Mouse (Mus musculus): Measurements from ENCODE around the gene Dhrs1.

Gene Dhrs1

DNA sequence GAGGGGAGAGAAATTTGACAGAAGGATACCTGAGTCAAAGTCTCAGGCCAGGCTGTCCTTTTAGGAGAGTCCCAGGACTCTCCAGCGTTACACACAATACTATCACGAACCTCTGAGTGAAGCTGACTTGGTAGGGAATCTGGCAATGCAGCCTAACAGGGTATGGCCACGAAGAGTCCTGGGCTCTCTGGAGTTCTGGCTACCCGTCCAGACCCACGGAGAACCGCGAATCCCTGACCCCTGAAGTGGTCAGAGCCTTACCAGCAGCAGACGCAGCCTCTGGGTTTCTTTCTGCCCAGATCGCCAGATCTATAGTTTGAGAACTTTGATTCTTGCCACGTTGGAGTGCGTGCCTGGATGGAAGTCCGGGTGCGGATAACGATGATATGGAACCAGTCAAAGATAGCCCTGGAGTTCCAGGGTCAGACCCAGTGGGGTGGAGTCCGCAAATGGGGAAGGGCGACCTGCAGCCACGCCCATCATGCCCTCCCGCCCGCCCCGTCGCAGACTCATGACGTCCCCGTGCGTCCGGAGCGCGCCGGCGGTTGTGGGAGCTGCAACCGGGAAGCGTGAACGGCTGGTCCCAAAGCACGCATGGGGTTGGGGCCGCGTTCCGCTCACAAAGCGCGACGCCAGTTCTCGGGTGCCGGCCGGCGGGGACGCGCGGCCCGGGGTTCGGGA lies at the start of gene Dhrs1, which contains the start of gene Nop9:
TSS of gene Dhrs1 (minus strand) at position 511 of the 681 bp plus-strand sequence.
TSS of gene Nop9 (plus strand) at position 514 of the 681 bp plus-strand sequence.
- peak; percentile 83 to 89 for DNase-seq (ENCODE audit: low spot score in 2 of 2)

GRCm38 (mm10) chr14:55793946-55794345 lies 48.5 kb upstream of the Dhrs1 start:
- peak in 1 of 2 experiments; percentile 0 for DNase-seq (ENCODE audit: low spot score in 2 of 2)

DNA sequence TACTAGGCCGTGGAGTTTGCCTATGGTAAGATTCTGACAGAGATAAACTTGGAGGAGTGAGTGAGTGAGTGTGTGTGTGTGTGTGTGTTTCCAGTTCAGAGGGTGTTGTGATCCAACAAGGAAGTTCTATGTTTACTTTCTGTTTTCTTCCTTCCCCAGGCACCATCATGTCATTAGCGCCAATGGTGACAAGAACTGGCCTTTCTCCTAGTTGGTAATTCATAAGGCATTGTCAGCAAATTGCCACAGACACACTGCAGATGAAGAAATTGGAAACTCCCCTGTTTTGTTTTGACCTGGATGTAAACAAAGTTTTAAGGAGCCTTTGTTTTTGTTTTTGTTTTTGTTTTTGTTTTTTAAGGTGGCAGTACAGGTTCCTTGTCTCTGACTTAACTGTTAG lies 48.0 kb upstream of the Dhrs1 start:
- no peak for DNase-seq (ENCODE audit: low spot score in 2 of 2)

- DNase-seq (ENCODE audit: low spot score in 2 of 2) = peak; percentile 34 to 64
These were observed 43.0 kb upstream of the Dhrs1 start, which contains the start of gene Ripk3 for GRCm38 (mm10) chr14:55788256-55789050. Gene Ripk3 (minus strand): TSS chr14:55788865.

- DNase-seq (ENCODE audit: low spot score in 2 of 2) = peak in 1 of 2 experiments; percentile 0
These were observed 42.2 kb upstream of the Dhrs1 start for GRCm38 (mm10) chr14:55787731-55788130.

- DNase-seq (ENCODE audit: low spot score in 2 of 2) = peak; percentile 0
These were observed 39.7 kb upstream of the Dhrs1 start for GRCm38 (mm10) chr14:55785195-55785594.

DNA sequence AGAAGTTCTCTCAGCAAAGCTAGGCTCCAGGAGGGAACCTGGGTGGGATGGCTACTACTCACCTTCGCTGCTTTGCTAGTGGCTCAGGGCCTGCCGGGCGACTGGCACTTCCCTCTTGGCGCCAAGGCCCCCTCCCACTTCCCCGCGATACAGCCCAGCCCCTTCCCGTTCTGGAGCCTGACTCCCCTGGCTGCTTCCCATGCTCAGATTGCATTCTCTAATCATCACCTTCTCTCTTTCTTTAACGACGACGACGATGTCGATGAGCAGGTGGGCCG lies 38.4 kb upstream of the Dhrs1 start, which contains the start of gene Adcy4:
TSS of gene Adcy4 (minus strand) at position 138 of the 278 bp plus-strand sequence.
- peak in 1 of 2 experiments; percentile 2 for DNase-seq (ENCODE audit: low spot score in 2 of 2)

GRCm38 (mm10) chr14:55783171-55783957 lies 37.9 kb upstream of the Dhrs1 start:
- peak; percentile 2 to 7 for DNase-seq (ENCODE audit: low spot score in 2 of 2)

DNA sequence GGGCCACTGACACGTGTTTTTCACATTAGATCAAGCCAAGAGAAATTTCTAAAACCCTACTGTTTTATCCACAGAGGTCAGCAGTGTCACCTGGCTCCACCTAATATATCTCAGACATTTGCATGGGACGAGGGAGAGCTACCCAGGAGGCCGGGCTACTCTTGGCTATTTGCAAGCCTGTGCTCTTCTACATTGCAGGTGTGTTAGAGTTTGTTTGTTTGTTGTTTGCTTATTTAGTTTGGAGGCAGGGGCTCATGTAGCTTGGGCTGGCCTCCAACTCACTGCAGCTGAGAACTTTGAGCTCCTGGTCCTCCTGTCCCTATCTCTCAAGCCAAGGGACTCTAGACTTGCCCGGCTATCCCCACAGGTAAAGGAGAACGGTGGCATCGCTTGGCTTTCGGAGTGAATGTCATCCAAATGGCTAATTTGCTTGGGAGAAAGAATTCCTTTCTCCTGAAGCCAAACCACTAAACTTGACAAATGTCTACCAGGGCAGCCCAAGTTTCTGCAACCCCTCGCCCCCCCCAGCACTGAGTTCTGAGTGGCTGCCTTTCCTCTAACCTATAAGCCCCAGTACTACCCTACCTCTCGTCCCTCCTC lies 37.0 kb upstream of the Dhrs1 start:
- DNase-seq (ENCODE audit: low spot score in 2 of 2) = peak in 1 of 2 experiments; percentile 1

- DNase-seq (ENCODE audit: low spot score in 2 of 2) = peak in 1 of 2 experiments; percentile 64
These were observed 35.8 kb upstream of the Dhrs1 start for GRCm38 (mm10) chr14:55781310-55781709.

DNA sequence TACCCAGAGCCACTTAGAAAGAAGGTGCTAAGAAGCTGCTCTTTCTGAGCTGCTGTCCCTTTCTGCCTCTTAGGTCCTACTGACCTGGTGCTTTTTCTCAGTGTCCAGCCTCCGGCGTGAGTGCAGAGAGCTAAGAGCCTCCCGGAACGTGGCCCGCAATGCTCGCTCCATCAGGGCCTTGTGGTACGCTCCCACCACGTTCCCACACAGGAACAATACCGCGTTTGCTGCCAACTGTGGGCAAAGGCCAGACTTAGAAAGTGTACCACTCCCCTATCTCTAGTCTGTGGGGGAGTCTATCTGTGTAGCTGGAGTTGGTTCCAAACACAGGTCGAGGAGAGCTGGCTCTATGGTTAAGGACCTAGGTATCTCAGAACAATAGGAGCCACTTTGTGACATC lies 35.2 kb upstream of the Dhrs1 start:
- DNase-seq (ENCODE audit: low spot score in 2 of 2) = peak in 1 of 2 experiments; percentile 1

DNA sequence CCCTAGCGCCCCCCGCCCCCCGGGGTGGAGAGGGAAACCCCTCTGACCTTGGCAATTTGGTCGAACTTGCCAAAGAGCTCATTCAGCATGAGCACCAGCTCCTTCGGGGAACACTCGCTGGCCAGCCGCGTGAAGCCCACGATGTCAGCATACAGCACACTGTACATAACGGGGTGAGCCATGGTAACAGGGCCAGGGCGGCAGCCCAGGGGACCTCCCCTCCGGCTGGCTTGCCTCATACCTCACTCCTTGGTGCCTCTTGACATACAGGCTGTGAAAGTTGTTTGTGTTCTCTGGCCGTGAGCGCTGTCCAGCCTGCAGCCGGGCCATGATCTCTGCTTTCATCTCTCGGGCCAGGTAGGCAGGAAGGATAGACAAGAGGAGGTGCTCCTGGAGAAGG lies 34.2 kb upstream of the Dhrs1 start:
- peak in 1 of 2 experiments; percentile 0 for DNase-seq (ENCODE audit: low spot score in 2 of 2)

GRCm38 (mm10) chr14:55778686-55779085 lies 33.2 kb upstream of the Dhrs1 start:
- peak in 1 of 2 experiments; percentile 1 for DNase-seq (ENCODE audit: low spot score in 2 of 2)

- no peak for DNase-seq (ENCODE audit: low spot score in 2 of 2)
These were observed 32.3 kb upstream of the Dhrs1 start for GRCm38 (mm10) chr14:55777806-55778205.

GRCm38 (mm10) chr14:55777176-55777575 lies 31.7 kb upstream of the Dhrs1 start:
- DNase-seq (ENCODE audit: low spot score in 2 of 2) = no peak

DNA sequence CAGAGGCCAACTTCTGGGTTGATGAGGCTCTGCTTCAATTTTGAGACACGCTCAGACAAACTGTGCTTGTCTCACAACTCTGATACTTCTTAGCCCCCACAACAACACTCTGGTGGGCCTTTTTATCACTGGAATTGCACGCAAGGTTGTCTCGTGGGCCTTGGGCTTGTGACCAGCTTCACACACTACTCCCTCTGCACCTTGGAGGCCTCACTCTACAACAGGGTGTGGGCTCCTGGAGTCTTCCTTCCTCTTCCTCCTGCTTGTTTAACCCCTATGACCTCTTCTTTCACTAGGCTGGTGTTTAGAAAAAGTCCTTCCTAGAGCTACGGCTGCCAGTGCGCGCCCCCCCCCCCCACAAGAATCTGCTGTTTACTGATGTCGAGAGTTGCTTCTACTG lies 31.2 kb upstream of the Dhrs1 start:
- DNase-seq (ENCODE audit: low spot score in 2 of 2) = no peak

- no peak for DNase-seq (ENCODE audit: low spot score in 2 of 2)
These were observed 23.7 kb upstream of the Dhrs1 start for GRCm38 (mm10) chr14:55769087-55769703.

GRCm38 (mm10) chr14:55768555-55768954 lies 23.1 kb upstream of the Dhrs1 start:
- no peak for DNase-seq (ENCODE audit: low spot score in 2 of 2)

DNA sequence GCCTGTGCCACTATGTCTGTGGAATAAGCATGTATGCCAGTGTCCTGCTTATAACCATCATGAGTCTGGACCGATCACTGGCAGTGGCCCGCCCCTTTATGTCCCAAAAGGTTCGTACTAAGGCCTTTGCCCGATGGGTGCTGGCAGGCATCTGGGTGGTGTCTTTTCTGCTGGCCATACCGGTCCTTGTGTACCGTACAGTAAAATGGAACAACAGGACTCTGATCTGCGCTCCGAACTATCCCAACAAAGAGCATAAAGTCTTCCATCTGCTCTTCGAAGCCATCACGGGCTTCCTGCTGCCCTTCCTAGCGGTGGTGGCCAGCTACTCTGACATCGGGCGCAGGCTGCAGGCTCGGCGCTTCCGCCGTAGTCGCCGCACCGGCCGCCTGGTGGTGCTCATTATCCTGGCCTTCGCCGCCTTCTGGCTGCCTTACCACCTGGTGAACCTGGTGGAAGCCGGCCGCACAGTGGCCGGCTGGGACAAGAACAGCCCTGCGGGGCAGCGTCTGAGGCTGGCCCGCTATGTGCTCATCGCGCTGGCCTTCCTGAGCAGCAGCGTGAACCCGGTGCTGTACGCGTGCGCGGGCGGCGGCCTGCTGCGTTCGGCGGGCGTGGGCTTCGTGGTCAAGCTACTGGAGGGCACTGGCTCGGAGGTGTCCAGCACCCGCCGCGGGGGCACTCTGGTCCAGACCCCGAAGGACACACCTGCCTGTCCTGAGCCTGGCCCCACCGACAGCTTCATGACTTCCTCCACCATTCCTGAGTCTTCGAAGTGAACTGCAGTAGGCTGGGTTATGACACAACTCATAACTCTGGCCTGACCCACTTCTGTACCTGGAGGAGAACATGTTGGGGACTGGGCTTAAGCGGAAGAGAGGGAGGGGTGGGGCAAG lies 22.3 kb upstream of the Dhrs1 start:
- DNase-seq (ENCODE audit: low spot score in 2 of 2) = peak; percentile 45 to 70

- DNase-seq (ENCODE audit: low spot score in 2 of 2) = no peak
These were observed 20.2 kb upstream of the Dhrs1 start, which contains the start of gene Ltb4r1 for GRCm38 (mm10) chr14:55765696-55766095. Gene Ltb4r1 (plus strand): TSS chr14:55765962.

All from urinary bladder, postnatal 36 days (tissue).